29 mouse cellular contexts compared by ENCODE assay signal in genomic region chr1:136066621-136067020, GRCm38 (mm10). TPM values are rescaled to one million over a fixed set of nuclear protein-coding genes. Genes with fewer than 3 reads are reported as not detected.
"Had no signal": no experiment of that assay in that cellular context is flagged by ENCODE, and none has a peak within 500 bp of the region (broad histone marks: within the 10 kb centered on the region; RNA-seq: fewer than 3 reads in every experiment).

No protein-coding gene starts in this region.

- H3K27ac ChIP-seq: kidney, embryonic 15.5 days; limb, embryonic 13.5 days; liver, embryonic 12.5 days; liver, embryonic 15.5 days; lung, embryonic 15.5 days; midbrain, embryonic 10.5 days; midbrain, embryonic 13.5 days; stomach, postnatal 0 days had no signal

- DNase-seq: kidney, adult 8-10 months; kidney, postnatal 10 days; kidney, postnatal 36 days; left cerebral cortex, postnatal 4 days; liver; lung, adult 18-20 months; lung, postnatal 10 days; lung, postnatal 36 days; right cerebral cortex, adult 18-20 months; right cerebral cortex, postnatal 4 days; thymus, adult 2 months; thymus, postnatal 14 days; thymus, postnatal 4 days had no signal

- H3K36me3 ChIP-seq: kidney, embryonic 15.5 days; limb, embryonic 13.5 days; liver, embryonic 12.5 days; liver, embryonic 15.5 days; lung, embryonic 15.5 days; midbrain, embryonic 10.5 days; midbrain, embryonic 13.5 days had no signal

- H3K9ac ChIP-seq: kidney, embryonic 15.5 days; limb, embryonic 13.5 days; liver, embryonic 12.5 days; liver, embryonic 15.5 days; lung, embryonic 15.5 days; midbrain, embryonic 13.5 days had no signal

- H3K4me2 ChIP-seq: kidney, embryonic 15.5 days; limb, embryonic 13.5 days; liver, embryonic 12.5 days; liver, embryonic 15.5 days; lung, embryonic 15.5 days; midbrain, embryonic 13.5 days had no signal

- H3K27me3 ChIP-seq: kidney, embryonic 15.5 days; limb, embryonic 13.5 days; midbrain, embryonic 13.5 days had no signal

- H3K9me3 ChIP-seq: kidney, embryonic 15.5 days; limb, embryonic 13.5 days; liver, embryonic 12.5 days; liver, embryonic 15.5 days; lung, embryonic 15.5 days; megakaryocyte, embryonic 14.5 days; midbrain, embryonic 10.5 days; midbrain, embryonic 13.5 days had no signal

- H3K4me1 ChIP-seq: kidney, embryonic 15.5 days; limb, embryonic 13.5 days; liver, embryonic 12.5 days; liver, embryonic 15.5 days; lung, embryonic 15.5 days; megakaryocyte, embryonic 14.5 days had no signal

- ATAC-seq: liver, embryonic 12.5 days; midbrain, embryonic 13.5 days; midbrain, embryonic 16.5 days had no signal

- H3K4me3 ChIP-seq: kidney, embryonic 15.5 days; limb, embryonic 13.5 days; liver, embryonic 12.5 days; liver, embryonic 15.5 days; lung, embryonic 15.5 days; megakaryocyte, embryonic 14.5 days; midbrain, embryonic 10.5 days; midbrain, embryonic 13.5 days had no signal

RNA-seq across cellular contexts. Expression of gene Cacna1s, which starts 14.1 kb away (rescaled TPM):
- polyA plus RNA-seq: midbrain, embryonic 10.5 days; stomach, embryonic 14.5 days; stomach, postnatal 0 days had no signal

RNA-seq across cellular contexts. Expression of gene Ascl5, which starts 16.0 kb away (rescaled TPM):
- total RNA-seq: layer of hippocampus, adult 8-10 months; monocyte, adult 5-6 weeks had no signal
- polyA plus RNA-seq: kidney, embryonic 15.5 days; limb, embryonic 13.5 days; liver, embryonic 12.5 days; liver, embryonic 15.5 days; lung, embryonic 15.5 days; midbrain, embryonic 10.5 days; midbrain, embryonic 13.5 days; midbrain, embryonic 16.5 days; neural tube, embryonic 11.5 days; neural tube, embryonic 14.5 days; spleen, adult 2 months; thymus, adult 2 months had no signal
